Mouse (Mus musculus): ENCODE results near the gene Map7d1. TPM values are rescaled to one million over a fixed set of nuclear protein-coding genes. Genes with fewer than 3 reads are reported as not detected.
A peak's percentile ranks its signal among the peaks of the same experiment; 100 is the strongest.

Map7d1 gene
- total and polyA plus RNA-seq, 2 experiments from 2014 or later, result 71.1 to 115 TPM

DNA sequence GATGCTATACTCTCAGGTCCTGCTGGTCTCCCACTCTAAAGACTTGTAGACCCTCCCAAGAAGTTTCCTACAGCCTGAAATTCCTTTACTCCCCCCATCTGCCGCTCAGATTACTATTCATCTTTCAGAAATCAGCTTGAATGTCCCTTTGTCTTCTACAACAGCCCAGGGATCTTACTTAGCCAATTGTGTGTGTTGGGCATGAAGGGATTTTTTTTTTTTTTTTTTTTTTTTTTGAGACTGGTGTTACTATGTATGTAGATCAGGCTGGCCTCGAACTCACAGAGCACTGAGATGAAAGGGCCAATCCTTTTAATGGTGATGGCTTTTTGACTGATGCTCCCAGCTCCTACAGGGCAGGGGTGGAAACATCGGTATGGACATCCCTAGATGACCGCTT lies 39.8 kb upstream of the Map7d1 start:
- no peak overlapping the region for H3K4me3 ChIP-seq (ENCODE audit: low read depth, low read length)
- H3K9me3 ChIP-seq (ENCODE audit: low read length), result no peaks in the 10 kb centered on the region
- peaks cover 28% of the 10 kb centered on the region; the same call in 1 of the 2 replicates for H3K27me3 ChIP-seq (ENCODE audit: insufficient read depth, low read length)
- peaks cover 8% of the 10 kb centered on the region; the same call in 1 of the 2 replicates for H3K4me1 ChIP-seq (ENCODE audit: insufficient read depth)
- WGBS, result 42% methylated on average over 4 of the region's 4 CpGs
- no peak overlapping the region for H3K4me2 ChIP-seq (ENCODE audit: low read depth)
- H3K27ac ChIP-seq (ENCODE audit: low read depth, low read length), result no peak overlapping the region
- DNase-seq (no peak), ATAC-seq (no peak)
- H3K36me3 ChIP-seq (ENCODE audit: insufficient read depth), result no peaks in the 10 kb centered on the region
- no peak overlapping the region for H3K9ac ChIP-seq
- TF ChIP-seq CTCF (IDR thresholded peaks at IDR 0.05; ENCODE audit: low read depth), result no peak

DNA sequence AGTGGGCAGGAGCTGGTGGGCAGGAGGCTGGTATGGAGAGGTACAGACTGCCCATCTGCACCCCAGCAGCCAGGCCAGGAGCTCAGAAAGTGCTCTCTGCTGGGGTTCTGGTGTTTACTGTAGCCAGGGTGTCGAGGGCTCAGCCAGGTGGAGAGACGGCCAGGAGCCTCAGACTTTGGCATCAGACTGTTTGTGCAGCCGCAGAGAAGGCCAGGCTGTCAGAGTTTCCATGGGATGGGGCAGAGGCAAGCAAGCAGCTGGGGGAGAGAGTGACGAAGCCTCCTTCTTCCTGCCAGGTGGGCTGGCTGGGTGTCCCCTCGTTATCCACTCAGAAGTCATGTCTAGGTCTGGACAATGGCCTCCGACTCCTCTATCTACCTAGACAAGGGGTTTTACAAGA lies 39.0 kb upstream of the Map7d1 start:
- Histone ChIP-seq H3K9me3 (ENCODE audit: low read length) (no peaks in the 10 kb centered on the region), H3K4me3 (ENCODE audit: low read depth, low read length) (no peak overlapping the region), H3K27ac (ENCODE audit: low read depth, low read length) (no peak overlapping the region), H3K4me1 (ENCODE audit: insufficient read depth) (peaks cover 8% of the 10 kb centered on the region; the same call in 1 of the 2 replicates), H3K4me2 (ENCODE audit: low read depth) (no peak overlapping the region), H3K27me3 (ENCODE audit: insufficient read depth, low read length) (peaks cover 21% of the 10 kb centered on the region; the same call in 1 of the 2 replicates), H3K9ac (no peak overlapping the region), H3K36me3 (ENCODE audit: insufficient read depth) (no peaks in the 10 kb centered on the region)
- TF ChIP-seq CTCF (IDR thresholded peaks at IDR 0.05; ENCODE audit: low read depth), result no peak
- DNase-seq (no peak), ATAC-seq (no peak)
- 73% methylated on average over 6 of the region's 6 CpGs for WGBS

DNA sequence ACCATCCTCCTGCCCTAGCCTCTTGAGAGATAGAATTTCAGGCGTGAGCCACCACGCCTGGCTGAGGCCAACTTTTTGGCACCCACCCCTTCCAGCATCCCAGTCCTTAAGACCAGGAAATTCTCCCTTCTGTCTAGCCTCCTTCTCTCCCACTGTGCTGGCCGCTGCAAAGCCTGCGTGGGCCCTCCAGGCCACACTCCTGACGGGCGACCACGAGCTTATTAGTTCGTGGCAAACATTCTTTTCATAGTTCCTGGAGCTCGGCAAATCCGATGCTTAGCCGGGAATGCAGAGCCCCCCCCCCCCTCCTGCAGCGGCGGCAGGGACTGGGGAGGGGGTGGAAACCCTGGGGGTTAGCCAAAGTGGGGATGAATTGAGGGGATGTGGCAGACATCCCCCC lies 35.1 kb upstream of the Map7d1 start:
- Histone ChIP-seq H3K4me1 (ENCODE audit: insufficient read depth) (no peaks in the 10 kb centered on the region), H3K36me3 (ENCODE audit: insufficient read depth) (no peaks in the 10 kb centered on the region), H3K9me3 (ENCODE audit: low read length) (no peaks in the 10 kb centered on the region), H3K27ac (ENCODE audit: low read depth, low read length) (no peak overlapping the region), H3K27me3 (ENCODE audit: insufficient read depth, low read length) (peaks cover 29% of the 10 kb centered on the region), H3K4me2 (ENCODE audit: low read depth) (no peak overlapping the region), H3K9ac (no peak overlapping the region), H3K4me3 (ENCODE audit: low read depth, low read length) (no peak overlapping the region)
- no peak for TF ChIP-seq CTCF (IDR thresholded peaks at IDR 0.05; ENCODE audit: low read depth)
- ATAC-seq, result no peak
- 14% methylated on average over 13 of the region's 13 CpGs for WGBS
- DNase-seq, result no peak

- Histone ChIP-seq H3K4me2 (ENCODE audit: low read depth) (no peak overlapping the region), H3K4me1 (ENCODE audit: insufficient read depth) (no peaks in the 10 kb centered on the region), H3K9me3 (ENCODE audit: low read length) (no peaks in the 10 kb centered on the region), H3K27ac (ENCODE audit: low read depth, low read length) (no peak overlapping the region), H3K36me3 (ENCODE audit: insufficient read depth) (no peaks in the 10 kb centered on the region), H3K27me3 (ENCODE audit: insufficient read depth, low read length) (peaks cover 33% of the 10 kb centered on the region), H3K4me3 (ENCODE audit: low read depth, low read length) (no peak overlapping the region), H3K9ac (no peak overlapping the region)
- WGBS, result 89% methylated on average over 8 of the region's 8 CpGs
- DNase-seq (no peak), ATAC-seq (no peak)
- no peak for TF ChIP-seq CTCF (IDR thresholded peaks at IDR 0.05; ENCODE audit: low read depth)
Observed at GRCm38 (mm10) chr4:126290314-126290713, 34.2 kb upstream of the Map7d1 start.

GRCm38 (mm10) chr4:126288085-126288666 lies 32.0 kb upstream of the Map7d1 start:
- Histone ChIP-seq H3K27me3 (ENCODE audit: insufficient read depth, low read length) (peaks cover 33% of the 10 kb centered on the region), H3K4me1 (ENCODE audit: insufficient read depth) (no peaks in the 10 kb centered on the region), H3K27ac (ENCODE audit: low read depth, low read length) (no peak overlapping the region), H3K9me3 (ENCODE audit: low read length) (no peaks in the 10 kb centered on the region), H3K9ac (no peak overlapping the region), H3K36me3 (ENCODE audit: insufficient read depth) (no peaks in the 10 kb centered on the region), H3K4me3 (ENCODE audit: low read depth, low read length) (no peak overlapping the region), H3K4me2 (ENCODE audit: low read depth) (no peak overlapping the region)
- 39% methylated on average over 17 of the region's 17 CpGs for WGBS
- DNase-seq (no peak), ATAC-seq (no peak; the same call in 1 of the 2 replicates)
- no peak for TF ChIP-seq CTCF (IDR thresholded peaks at IDR 0.05; ENCODE audit: low read depth)

DNA sequence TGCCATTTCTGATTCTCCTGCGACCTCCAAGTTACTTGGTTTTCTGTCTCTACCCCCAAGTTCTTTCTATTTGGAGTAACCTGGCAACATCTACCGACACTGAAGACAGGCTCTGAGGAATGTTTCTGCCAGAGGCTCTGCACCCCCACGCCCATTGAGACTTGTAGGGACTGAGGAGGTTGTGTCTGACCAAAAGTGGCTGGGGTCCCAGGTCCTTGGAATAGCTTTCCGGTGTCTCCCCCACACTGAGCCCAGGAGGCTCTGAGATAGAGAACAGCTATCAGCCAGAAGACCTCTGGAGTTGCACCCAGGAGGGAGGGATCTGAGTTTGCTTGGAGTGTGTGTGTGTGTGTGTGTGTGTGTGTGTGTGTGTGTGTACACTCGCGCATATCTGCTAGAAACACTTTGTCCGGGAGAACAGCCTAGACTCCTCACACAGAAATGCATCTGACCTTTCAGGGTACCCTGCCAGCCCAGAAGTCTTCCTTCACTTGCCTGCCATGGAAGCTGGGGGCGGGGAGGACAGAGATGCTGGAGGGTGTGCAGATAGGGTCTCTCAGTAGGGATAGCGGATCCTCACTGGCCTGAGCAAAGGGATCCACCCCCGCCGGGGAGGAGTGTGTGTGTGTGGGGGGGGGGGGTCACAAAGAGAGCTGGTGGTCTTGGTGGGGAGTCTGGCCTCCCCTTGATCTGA lies 31.3 kb upstream of the Map7d1 start:
- H3K4me3 ChIP-seq (ENCODE audit: low read depth, low read length), result no peak overlapping the region
- H3K9me3 ChIP-seq (ENCODE audit: low read length), result no peaks in the 10 kb centered on the region
- H3K36me3 ChIP-seq (ENCODE audit: insufficient read depth), result no peaks in the 10 kb centered on the region
- H3K4me2 ChIP-seq (ENCODE audit: low read depth), result no peak overlapping the region
- H3K27me3 ChIP-seq (ENCODE audit: insufficient read depth, low read length), result peaks cover 33% of the 10 kb centered on the region
- no peak for TF ChIP-seq CTCF (IDR thresholded peaks at IDR 0.05; ENCODE audit: low read depth)
- WGBS, result 31% methylated on average over 11 of the region's 11 CpGs
- no peaks in the 10 kb centered on the region for H3K4me1 ChIP-seq (ENCODE audit: insufficient read depth)
- ATAC-seq (no peak; the same call in 1 of the 2 replicates), DNase-seq (no peak)
- no peak overlapping the region for H3K27ac ChIP-seq (ENCODE audit: low read depth, low read length)
- H3K9ac ChIP-seq, result no peak overlapping the region

DNA sequence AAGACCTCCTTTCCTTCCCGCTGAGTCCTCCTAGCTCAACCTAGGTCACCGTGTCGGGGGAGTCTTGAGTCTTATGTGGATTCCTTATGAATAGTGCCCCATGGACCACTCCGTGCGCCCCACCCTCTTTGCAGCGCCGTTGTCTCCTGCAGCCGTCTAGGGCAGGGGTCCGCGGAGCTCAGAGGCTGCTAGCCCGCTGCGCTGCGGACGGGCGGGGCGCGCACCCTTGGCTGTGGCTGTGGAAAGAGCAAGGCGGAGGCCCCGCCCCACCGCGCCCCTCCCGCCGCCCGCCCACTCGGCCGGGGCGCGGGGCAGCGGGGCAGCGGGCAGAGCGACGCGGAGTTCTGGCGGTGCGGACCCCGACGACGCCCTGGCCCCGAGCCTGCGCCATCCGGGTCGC lies 30.3 kb upstream of the Map7d1 start, which contains the start of gene Col8a2:
Col8a2 (plus strand) TSS at position 302 of the 400 bp plus-strand sequence.
- WGBS, result 3% methylated on average over 39 of the region's 42 CpGs
- no peaks in the 10 kb centered on the region for H3K9me3 ChIP-seq (ENCODE audit: low read length)
- no peak within 1 kb of the TSS for H3K27ac ChIP-seq (ENCODE audit: low read depth, low read length)
- TF ChIP-seq CTCF (IDR thresholded peaks at IDR 0.05; ENCODE audit: low read depth), result no peak
- DNase-seq (no peak), ATAC-seq (no peak)
- peaks cover 33% of the 10 kb centered on the region for H3K27me3 ChIP-seq (ENCODE audit: insufficient read depth, low read length)
- H3K36me3 ChIP-seq (ENCODE audit: insufficient read depth), result no peaks in the 10 kb centered on the region
- no peak within 1 kb of the TSS for H3K9ac ChIP-seq
- peak within 1 kb of the TSS; percentile 42 for H3K4me2 ChIP-seq (ENCODE audit: low read depth)
- peak within 1 kb of the TSS; percentile 20 for H3K4me3 ChIP-seq (ENCODE audit: low read depth, low read length)
- H3K4me1 ChIP-seq (ENCODE audit: insufficient read depth), result no peaks in the 10 kb centered on the region

All from forebrain, postnatal 0 days (tissue).